Mouse (Mus musculus) kidney, adult 2 months (tissue): Measurements from ENCODE around the gene Qrich2.

ENCODE experiments used
- CTCF ChIP-seq: fragments of 200-500 bp; conservative IDR thresholded peaks from 2 replicates; pipeline ENCODE4 v1.5.1; 2011; ENCODE audit warnings: low read depth, mild to moderate bottlenecking, control low read depth, low read length, moderate library complexity, mixed read lengths; ENCODE audit not compliant: insufficient read depth, insufficient read length
- POLR2A ChIP-seq: fragments of 200-500 bp; IDR thresholded peaks from one replicate; pipeline ENCODE4 v1.6.1; 2011; ENCODE audit warnings: low read depth, low read length, control low read depth

DNA sequence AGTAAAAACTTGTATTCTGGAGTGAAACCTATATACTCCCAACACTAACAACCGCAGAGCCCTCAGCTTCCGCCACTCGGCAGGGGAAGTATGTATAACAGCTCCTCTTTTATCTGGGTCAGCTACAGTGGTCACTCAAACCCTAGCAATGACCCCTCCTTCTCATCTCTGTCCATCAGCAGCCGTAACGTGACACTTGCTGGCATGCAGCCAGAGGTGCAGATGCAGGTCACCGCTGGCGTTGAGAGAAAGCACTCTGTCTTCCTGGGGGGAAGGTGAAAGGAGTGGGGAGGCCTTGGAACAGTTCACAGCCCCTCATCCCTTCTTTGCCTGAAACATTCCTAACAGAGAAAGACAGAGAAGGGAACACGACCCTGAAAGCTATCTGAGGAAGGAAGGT, 13.8 kb upstream of the Qrich2 start:
- TF ChIP-seq CTCF (no peak), POLR2A (no peak)
